Mouse (Mus musculus): ENCODE measurements around the gene Dennd5b.

DNA sequence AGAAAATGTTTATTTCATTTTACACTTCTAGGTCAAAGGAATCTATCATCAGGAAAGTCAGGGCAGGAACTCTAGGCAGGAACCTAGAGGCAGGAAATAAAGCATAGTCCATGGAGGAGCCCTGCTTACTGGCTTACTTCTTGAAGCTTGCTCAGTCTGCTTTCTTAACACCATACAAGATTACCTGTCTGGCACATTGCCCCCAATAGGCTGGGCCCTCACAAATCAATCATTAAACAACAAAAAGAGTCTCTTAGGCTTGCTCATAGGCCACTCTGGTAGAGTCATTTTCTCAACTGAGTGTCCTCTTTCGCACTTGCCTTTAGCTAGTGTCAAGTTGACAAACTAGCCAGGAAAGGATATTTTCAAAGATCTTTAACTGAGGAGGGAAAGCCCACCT, 43.7 kb upstream of the Dennd5b start:
- no peak for TF ChIP-seq POLR2A (IDR thresholded peaks at IDR 0.05; ENCODE audit: control insufficient read depth, extremely low read depth, insufficient read depth, low read length, poor library complexity)
- no peak for TF ChIP-seq CTCF (IDR thresholded peaks at IDR 0.05; ENCODE audit: borderline replicate concordance, control insufficient read depth, extremely low read depth, insufficient read depth, low read length, poor library complexity)

All from thymus, adult 2 months (tissue).